In the genomic region with DNA sequence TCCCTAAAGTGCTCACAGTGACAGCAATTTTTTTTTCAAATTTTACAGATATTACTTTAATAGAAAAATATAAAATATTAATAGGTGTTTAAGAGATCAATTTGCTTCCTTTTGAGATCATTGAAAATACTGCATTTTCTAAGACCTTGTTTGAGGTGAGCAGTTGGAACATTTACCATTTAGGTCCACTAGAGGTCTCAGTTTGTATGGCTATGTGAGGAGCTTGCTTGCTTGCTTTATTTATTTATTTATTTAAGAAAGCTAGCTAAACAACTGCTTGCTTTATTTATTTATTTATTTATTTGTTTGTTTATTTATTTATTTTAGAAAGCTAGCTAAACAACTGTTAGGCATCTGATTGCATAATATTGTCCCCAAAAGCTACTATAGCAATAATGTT, we compare ENCODE assay signal across 10 mouse cellular contexts. TPM values are rescaled to one million over a fixed set of nuclear protein-coding genes. Genes with fewer than 3 reads are reported as not detected.
A peak's percentile ranks its signal among the peaks of the same experiment; 100 is the strongest.
DNase-seq lines count a peak whose midpoint lies in the region; ATAC-seq lines count a peak whose summit lies in the region.
"Had no signal": no experiment of that assay in that cellular context is flagged by ENCODE, and none has a peak within 500 bp of the region (broad histone marks: within the 10 kb centered on the region; RNA-seq: fewer than 3 reads in every experiment).

No protein-coding gene starts in this region.

- no peaks in the 10 kb centered on the region for H3K9me3 ChIP-seq in kidney, embryonic 16.5 days (ENCODE audit: low read length)
- H3K9me3 ChIP-seq: embryonic facial prominence, embryonic 13.5 days; heart, embryonic 15.5 days had no signal

- H3K4me3 ChIP-seq in kidney, embryonic 16.5 days (ENCODE audit: low read length) = no peak overlapping the region
- H3K4me3 ChIP-seq: embryonic facial prominence, embryonic 13.5 days; heart, embryonic 15.5 days had no signal

- H3K36me3 ChIP-seq in kidney, embryonic 16.5 days (ENCODE audit: insufficient read depth, low read length) = no peaks in the 10 kb centered on the region
- H3K36me3 ChIP-seq: embryonic facial prominence, embryonic 13.5 days; heart, embryonic 15.5 days had no signal

- peak; percentile 31 for DNase-seq in cerebellum, adult 9-10 months
- no peak for DNase-seq in cerebellum, adult 11-12 months
- no peak for DNase-seq in kidney, adult 11 months
- peak; percentile 18 for DNase-seq in R1 (ENCODE audit: low read depth, low spot score)
- DNase-seq in kidney, postnatal 14 days = peak; percentile 39
- no peak for DNase-seq in testis, postnatal 10 days (ENCODE audit: low spot score)
- DNase-seq in right cerebral cortex, postnatal 4 days = no peak

- H3K27ac ChIP-seq in kidney, embryonic 16.5 days (ENCODE audit: low read length) = no peak overlapping the region
- H3K27ac ChIP-seq: embryonic facial prominence, embryonic 13.5 days; heart, embryonic 15.5 days had no signal

- H3K4me1 ChIP-seq in kidney, embryonic 16.5 days (ENCODE audit: insufficient read depth, low read length) = no peaks in the 10 kb centered on the region
- H3K4me1 ChIP-seq: embryonic facial prominence, embryonic 13.5 days; heart, embryonic 15.5 days had no signal

- no peaks in the 10 kb centered on the region for H3K27me3 ChIP-seq in kidney, embryonic 16.5 days (ENCODE audit: insufficient read depth, low read length)
- H3K27me3 ChIP-seq: embryonic facial prominence, embryonic 13.5 days; heart, embryonic 15.5 days had no signal

- H3K4me2 ChIP-seq in kidney, embryonic 16.5 days (replicated peaks; ENCODE audit: low read depth, low read length) = no peak overlapping the region
- H3K4me2 ChIP-seq: embryonic facial prominence, embryonic 13.5 days; heart, embryonic 15.5 days had no signal

- H3K9ac ChIP-seq in kidney, embryonic 16.5 days (replicated peaks; ENCODE audit: low read length) = no peak overlapping the region
- H3K9ac ChIP-seq: embryonic facial prominence, embryonic 13.5 days; heart, embryonic 15.5 days had no signal

- peak; percentile 31; the same call in 1 of the 2 replicates for ATAC-seq in kidney, embryonic 16.5 days (ENCODE audit: low FRiP score, low TSS enrichment)

RNA-seq across cellular contexts. Expression of a gene that starts 23.1 kb away (rescaled TPM):
- polyA plus RNA-seq in kidney, embryonic 16.5 days (2015; fragmentation: Nextera tagmentation; extraction: Ambion mirVana) = 116 and 125 TPM in 2 replicates

Comparison
In these comparisons a context has a peak if more than half of its experiments do, and no peak if none do; other contexts are left out.
1. DNase-seq: peak in cerebellum, adult 9-10 months (single experiment), R1 (single experiment) and kidney, postnatal 14 days (single experiment); none in cerebellum, adult 11-12 months (single experiment), kidney, adult 11 months (single experiment), testis, postnatal 10 days (single experiment) and right cerebral cortex, postnatal 4 days (single experiment).